Mouse (Mus musculus) heart, embryonic 12.5 days (tissue): ENCODE measurements at regions not wholly inside any gene's neighbourhood (a gene's known extent, or its start where the extent isn't known, plus 50 kb on each side); places are given as distances from the start of the nearest gene placed in this dataset.

Experiments
- ATAC-seq: fragments of 200-750 bp; cut with Nextera tagmentation; 2 replicates; pipeline ENCODE4 v1.8.0; 2017; ENCODE audit warnings: moderate TSS enrichment, moderate library complexity; ENCODE audit not compliant: insufficient number of reproducible peaks, low FRiP score
- H3K27ac ChIP-seq: fragments of 300-500 bp; sonication (generic); 2 replicates; pipeline ENCODE4 v1.5.1; 2016; ENCODE audit warnings: mild to moderate bottlenecking, moderate library complexity; ENCODE audit not compliant: poor library complexity, severe bottlenecking
- H3K27me3 ChIP-seq: fragments of 300-500 bp; sonication (generic); replicated peaks from 2 replicates; pipeline ENCODE4 v1.6.1; 2016; ENCODE audit warnings: mild to moderate bottlenecking, moderate library complexity
- H3K36me3 ChIP-seq: fragments of 300-500 bp; sonication (generic); 2 replicates; pipeline ENCODE4 v1.6.1; 2016; ENCODE audit warnings: mild to moderate bottlenecking, moderate library complexity
- H3K4me1 ChIP-seq: fragments of 300-500 bp; sonication (generic); replicated peaks from 2 replicates; pipeline ENCODE4 v1.6.1; 2016; ENCODE audit warnings: mild to moderate bottlenecking
- H3K4me2 ChIP-seq: fragments of 300-500 bp; sonication (generic); 2 replicates; pipeline ENCODE4 v1.6.1; 2016; ENCODE audit warnings: mild to moderate bottlenecking, moderate library complexity
- H3K4me3 ChIP-seq: fragments of 300-500 bp; sonication (generic); 2 replicates; pipeline ENCODE4 v1.5.1; 2016; ENCODE audit warnings: mild to moderate bottlenecking
- H3K9ac ChIP-seq: fragments of 300-500 bp; sonication (generic); 2 replicates; pipeline ENCODE4 v1.6.1; 2016; ENCODE audit warnings: mild to moderate bottlenecking, moderate library complexity
- H3K9me3 ChIP-seq: fragments of 300-500 bp; sonication (generic); replicated peaks from 2 replicates; pipeline ENCODE4 v1.6.1; 2016; ENCODE audit warnings: mild to moderate bottlenecking, moderate library complexity
- WGBS: fragments of 180-500 bp; shearing (Covaris S2); methylation state at CpG from one replicate; pipeline ENCODE4 v1.1.7; 2016; 5-methylcytosine and 5-hydroxymethylcytosine counted together

- H3K4me1 ChIP-seq: no peaks in the 10 kb centered on the region
- 59% methylated on average over 4 of the region's 4 CpGs for WGBS
- H3K27me3 ChIP-seq: no peaks in the 10 kb centered on the region
- H3K9me3 ChIP-seq: no peaks in the 10 kb centered on the region
- no peak overlapping the region for H3K4me2 ChIP-seq
- no peaks in the 10 kb centered on the region for H3K36me3 ChIP-seq
- H3K4me3 ChIP-seq: no peak overlapping the region
- 0 out of 2 replicates have a peak, but pooled peaks have one; percentile 51 for ATAC-seq
- H3K9ac ChIP-seq: no peak overlapping the region
- H3K27ac ChIP-seq: no peak overlapping the region
Measured at GRCm38 (mm10) chr2:10307376-10307775, 62.9 kb upstream of the Sfmbt2 start.

- Histone ChIP-seq H3K9me3 (no peaks in the 10 kb centered on the region), H3K27me3 (no peaks in the 10 kb centered on the region; the same call in 1 of the 2 replicates), H3K4me1 (peaks cover 1% of the 10 kb centered on the region), H3K27ac (no peak overlapping the region), H3K9ac (no peak overlapping the region), H3K4me2 (no peak overlapping the region), H3K4me3 (no peak overlapping the region), H3K36me3 (no peaks in the 10 kb centered on the region)
- 70% methylated on average over 5 of the region's 5 CpGs for WGBS
- ATAC-seq: no peak
Measured at GRCm38 (mm10) chr2:10309656-10310055, 60.7 kb upstream of the Sfmbt2 start.

- Histone ChIP-seq H3K4me1 (peaks cover 6% of the 10 kb centered on the region), H3K4me2 (no peak overlapping the region), H3K27ac (no peak overlapping the region), H3K9ac (no peak overlapping the region), H3K36me3 (no peaks in the 10 kb centered on the region), H3K27me3 (peaks cover 4% of the 10 kb centered on the region), H3K9me3 (no peaks in the 10 kb centered on the region), H3K4me3 (no peak overlapping the region)
- ATAC-seq: no peak
- 74% methylated on average over 14 of the region's 14 CpGs for WGBS
Measured at GRCm38 (mm10) chr2:10311719-10312118, 58.6 kb upstream of the Sfmbt2 start.

- Histone ChIP-seq H3K9me3 (no peaks in the 10 kb centered on the region), H3K4me3 (no peak overlapping the region), H3K36me3 (no peaks in the 10 kb centered on the region), H3K9ac (no peak overlapping the region), H3K27me3 (peaks cover 9% of the 10 kb centered on the region), H3K27ac (no peak overlapping the region), H3K4me2 (no peak overlapping the region), H3K4me1 (peaks cover 6% of the 10 kb centered on the region)
- ATAC-seq: no peak
- 78% methylated on average over 7 of the region's 7 CpGs for WGBS
Measured at GRCm38 (mm10) chr2:10312398-10312797, 57.9 kb upstream of the Sfmbt2 start.

- ATAC-seq: no peak
- WGBS: 41% methylated on average over 14 of the region's 14 CpGs
- no peak overlapping the region for H3K4me3 ChIP-seq
Measured at GRCm38 (mm10) chr2:10314251-10315243, 55.8 kb upstream of the Sfmbt2 start.

GRCm38 (mm10) chr2:10316347-10316746 is 54.0 kb upstream of the Sfmbt2 start:
- Histone ChIP-seq H3K9me3 (no peaks in the 10 kb centered on the region), H3K4me1 (peaks cover 6% of the 10 kb centered on the region), H3K27ac (no peak overlapping the region), H3K9ac (no peak overlapping the region), H3K36me3 (no peaks in the 10 kb centered on the region), H3K4me3 (no peak overlapping the region), H3K27me3 (peaks cover 16% of the 10 kb centered on the region), H3K4me2 (no peak overlapping the region)
- WGBS: 53% methylated on average over 5 of the region's 5 CpGs
- ATAC-seq: no peak

More at GRCm38 (mm10) chr2:10314251-10315243, 55.8 kb upstream of the Sfmbt2 start:
- Histone ChIP-seq H3K9ac (no peak overlapping the region), H3K36me3 (no peaks in the 10 kb centered on the region), H3K4me2 (peak overlapping the region; percentile 48), H3K9me3 (no peaks in the 10 kb centered on the region), H3K4me1 (peaks cover 6% of the 10 kb centered on the region), H3K27ac (no peak overlapping the region), H3K27me3 (peaks cover 9% of the 10 kb centered on the region)

- WGBS: 89% methylated on average over 10 of the region's 10 CpGs
- no peak for ATAC-seq
- no peak overlapping the region for H3K9ac ChIP-seq
- no peaks in the 10 kb centered on the region for H3K36me3 ChIP-seq
- no peak overlapping the region for H3K4me2 ChIP-seq
- peaks cover 21% of the 10 kb centered on the region for H3K27me3 ChIP-seq
- no peaks in the 10 kb centered on the region for H3K9me3 ChIP-seq
- peaks cover 6% of the 10 kb centered on the region for H3K4me1 ChIP-seq
- no peak overlapping the region for H3K27ac ChIP-seq
- no peak overlapping the region for H3K4me3 ChIP-seq
Measured at GRCm38 (mm10) chr2:10318166-10318768, 52.0 kb upstream of the Sfmbt2 start.
